Mouse (Mus musculus) MEL (cell line): ENCODE measurements around the gene Xpnpep1.
A peak's percentile ranks its signal among the peaks of the same experiment; 100 is the strongest.

Experiments used
- BHLHE40 ChIP-seq: IDR thresholded peaks from 2 replicates; pipeline ENCODE4 v1.6.1; 2012; ENCODE audit warnings: low read depth, mild to moderate bottlenecking, inconsistent platforms, low read length, improper control_type of control experiment, borderline replicate concordance
- CHD1 ChIP-seq: IDR thresholded peaks from 2 replicates; pipeline ENCODE4 v1.6.1; 2012; ENCODE audit warnings: low read depth, mild to moderate bottlenecking, inconsistent platforms, low read length, improper control_type of control experiment
- POLR2AphosphoS2 ChIP-seq: IDR thresholded peaks from 2 replicates; pipeline ENCODE4 v1.6.1; 2011; ENCODE audit warnings: low read length, improper control_type of control experiment

DNA sequence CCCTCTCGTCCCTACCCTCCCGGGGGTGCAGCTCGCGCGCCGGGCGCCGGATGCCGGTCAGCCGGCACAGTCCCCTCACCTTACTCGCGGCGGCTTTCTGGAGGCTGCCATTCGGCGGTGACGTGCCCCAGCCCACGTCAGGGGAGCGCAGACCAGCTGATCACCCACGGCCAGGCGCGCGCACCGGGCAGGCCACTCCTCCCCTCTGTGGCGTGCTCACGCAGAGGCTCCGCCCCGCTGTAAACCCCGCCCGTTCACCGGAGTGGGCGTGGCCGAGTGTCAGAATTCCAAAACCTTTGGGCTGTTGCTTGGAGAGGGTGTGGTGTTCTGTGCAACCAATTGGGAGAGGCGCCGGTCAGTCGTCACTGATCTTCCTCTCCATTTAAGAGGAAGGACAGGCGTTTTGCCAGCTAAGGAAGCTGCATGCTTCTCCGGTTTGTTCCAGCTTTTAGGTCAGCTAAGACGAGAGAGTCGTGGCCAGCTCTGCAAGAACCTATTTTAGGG lies 1.5 kb downstream of the Xpnpep1 start:
- TF ChIP-seq POLR2AphosphoS2, result peak; percentile 85
- no peak for TF ChIP-seq BHLHE40
- no peak for TF ChIP-seq CHD1
